Mouse (Mus musculus): ENCODE results near the gene Tmcc2. TPM values are rescaled to one million over a fixed set of nuclear protein-coding genes. Genes with fewer than 3 reads are reported as not detected.

Gene Tmcc2
- total and polyA plus RNA-seq, 3 experiments: 4.1 to 7.2 TPM; not detected in 1

GRCm38 (mm10) chr1:132341731-132342501 lies 49.2 kb downstream of the Tmcc2 start (continued):
- peak; percentile 9; the same call in 1 of the 2 replicates for TF ChIP-seq SMC3 (IDR thresholded peaks at IDR 0.05; ENCODE audit: low read depth, low read length)
- no peak for TF ChIP-seq POLR2AphosphoS2 (IDR thresholded peaks at IDR 0.05; ENCODE audit: low read length)
- peak; percentile 96 for TF ChIP-seq MAZ (IDR thresholded peaks at IDR 0.05; ENCODE audit: low read depth, low read length)
- TF ChIP-seq RCOR1 (IDR thresholded peaks at IDR 0.05; ENCODE audit: low read depth, low read length): peak; percentile 95
- peak; percentile 87 for TF ChIP-seq TBP (IDR thresholded peaks at IDR 0.05; ENCODE audit: low read depth, low read length)
- peak; percentile 89 for TF ChIP-seq ELF1 (IDR thresholded peaks at IDR 0.05; ENCODE audit: low read depth, low read length)
- peak; percentile 96 to 98 for TF ChIP-seq EP300 (IDR thresholded peaks at IDR 0.05; ENCODE audit: low read depth in 1 of 2, low read length in 2 of 2)
- TF ChIP-seq BHLHE40 (IDR thresholded peaks at IDR 0.05; ENCODE audit: borderline replicate concordance, low read depth, low read length): peak; percentile 77
- TF ChIP-seq JUND (IDR thresholded peaks at IDR 0.05; ENCODE audit: low read depth, low read length): peak; percentile 82
- 0 out of 2 replicates have a peak, but pooled peaks have one; percentile 34 for TF ChIP-seq MAFK (IDR thresholded peaks at IDR 0.05; ENCODE audit: borderline replicate concordance, low read depth, low read length)
- TF ChIP-seq HCFC1 (IDR thresholded peaks at IDR 0.05; ENCODE audit: low read depth, low read length): peak; percentile 67; the same call in 1 of the 2 replicates
- peak; percentile 97 for TF ChIP-seq ETS1 (IDR thresholded peaks at IDR 0.05; ENCODE audit: low read depth, low read length)
- TF ChIP-seq USF2 (IDR thresholded peaks at IDR 0.05; ENCODE audit: borderline replicate concordance in 1 of 2, insufficient read depth in 1 of 2, low read depth in 1 of 2, low read length in 2 of 2): no peak
- TF ChIP-seq CHD2 (IDR thresholded peaks at IDR 0.05; ENCODE audit: low read length): peak; percentile 84
- TF ChIP-seq USF1 (IDR thresholded peaks at IDR 0.05; ENCODE audit: low read depth, low read length): no peak; the same call in 1 of the 2 replicates
- no peak for TF ChIP-seq ZNF384 (IDR thresholded peaks at IDR 0.05; ENCODE audit: low read depth, low read length)
- TF ChIP-seq MEF2A (IDR thresholded peaks at IDR 0.05; ENCODE audit: extremely low read depth, insufficient replicate concordance, low read depth, low read length, poor library complexity, severe bottlenecking): no peak
- TF ChIP-seq MYC (IDR thresholded peaks at IDR 0.05; ENCODE audit: low read depth, low read length): no peak; the same call in 1 of the 2 replicates
- TF ChIP-seq ZMIZ1 (IDR thresholded peaks at IDR 0.05; ENCODE audit: low read depth, low read length): no peak; the same call in 1 of the 2 replicates
- TF ChIP-seq GABPA (IDR thresholded peaks at IDR 0.05; ENCODE audit: low read depth, low read length): no peak
- TF ChIP-seq ZKSCAN1 (IDR thresholded peaks at IDR 0.05; ENCODE audit: low read depth, low read length): no peak; the same call in 1 of the 2 replicates

Data from MEL (cell line).